Mouse (Mus musculus) c-Kit-positive CD71-positive TER-119-negative erythroid progenitor cells, embryonic 14.5 days (primary cell): ENCODE data around the gene Lyrm4.
"Not testable (repeated sequence)": the region's sequence is repeated elsewhere in the genome, so short reads cannot be mapped to it uniquely, and the experiment has no call there.

ENCODE experiments used
- DNase-seq: peaks from one replicate; pipeline ENCODE4 v3.0.0-alpha.2; 2013; ENCODE audit warnings: low read depth

Lyrm4 gene

GRCm38 (mm10) chr13:35995696-35996426 is 121.5 kb downstream of the Lyrm4 start:
- no peak for DNase-seq

GRCm38 (mm10) chr13:35995231-35995630 is 122.1 kb downstream of the Lyrm4 start:
- DNase-seq: no peak

GRCm38 (mm10) chr13:35994067-35994466 is 123.3 kb downstream of the Lyrm4 start:
- no peak for DNase-seq

- not testable (repeated sequence) for DNase-seq
These were observed 126.1 kb downstream of the Lyrm4 start for GRCm38 (mm10) chr13:35991185-35991584.

- no peak for DNase-seq
These were observed 128.0 kb downstream of the Lyrm4 start for GRCm38 (mm10) chr13:35989329-35989728.

GRCm38 (mm10) chr13:35982985-35983384 is 134.3 kb downstream of the Lyrm4 start:
- DNase-seq: no peak

- DNase-seq: no peak
These were observed 136.9 kb downstream of the Lyrm4 start for GRCm38 (mm10) chr13:35980471-35980870.

- no peak for DNase-seq
These were observed 140.4 kb downstream of the Lyrm4 start for GRCm38 (mm10) chr13:35976912-35977311.

GRCm38 (mm10) chr13:35969829-35970228 is 147.5 kb downstream of the Lyrm4 start:
- no peak for DNase-seq

GRCm38 (mm10) chr13:35969431-35969721 is 147.9 kb downstream of the Lyrm4 start:
- no peak for DNase-seq

- no peak for DNase-seq
These were observed 148.5 kb downstream of the Lyrm4 start for GRCm38 (mm10) chr13:35968719-35969430.

GRCm38 (mm10) chr13:35968131-35968718 is 149.1 kb downstream of the Lyrm4 start:
- DNase-seq: no peak

- DNase-seq: no peak
These were observed 149.6 kb downstream of the Lyrm4 start for GRCm38 (mm10) chr13:35967690-35968089.

- DNase-seq: no peak
These were observed 153.7 kb downstream of the Lyrm4 start for GRCm38 (mm10) chr13:35963583-35963982.

GRCm38 (mm10) chr13:35959391-35960067 is 157.8 kb downstream of the Lyrm4 start:
- no peak for DNase-seq

GRCm38 (mm10) chr13:35958539-35958938 is 158.8 kb downstream of the Lyrm4 start, which contains the start of gene Ppp1r3g:
Gene Ppp1r3g, plus strand, starts transcription at chr13:35958839.
- DNase-seq: no peak

GRCm38 (mm10) chr13:35949814-35950455 is 167.4 kb downstream of the Lyrm4 start:
- DNase-seq: no peak

- DNase-seq: peak; percentile 63
These were observed 169.8 kb downstream of the Lyrm4 start for GRCm38 (mm10) chr13:35947354-35948000.

- no peak for DNase-seq
These were observed 170.5 kb downstream of the Lyrm4 start for GRCm38 (mm10) chr13:35946659-35947353.

- DNase-seq: no peak
These were observed 176.4 kb downstream of the Lyrm4 start for GRCm38 (mm10) chr13:35940934-35941333.
